Mouse (Mus musculus) inflammation-experienced regulatory T-cells (primary cell): ENCODE measurements around the gene Smap1. TPM values are rescaled to one million over a fixed set of nuclear protein-coding genes. Genes with fewer than 3 reads are reported as not detected.

Experiments used
- polyA plus RNA-seq, 2 experiments: library from polyadenylated mRNA; unstranded; fragments of 100-300 nt; shearing (Covaris generic); gene quantifications; one replicate each; pipeline ENCODE4 v1.2.1; 2017

Smap1 gene
- 100 to 1,000 TPM; 104 to 108 TPM for polyA plus RNA-seq

DNA sequence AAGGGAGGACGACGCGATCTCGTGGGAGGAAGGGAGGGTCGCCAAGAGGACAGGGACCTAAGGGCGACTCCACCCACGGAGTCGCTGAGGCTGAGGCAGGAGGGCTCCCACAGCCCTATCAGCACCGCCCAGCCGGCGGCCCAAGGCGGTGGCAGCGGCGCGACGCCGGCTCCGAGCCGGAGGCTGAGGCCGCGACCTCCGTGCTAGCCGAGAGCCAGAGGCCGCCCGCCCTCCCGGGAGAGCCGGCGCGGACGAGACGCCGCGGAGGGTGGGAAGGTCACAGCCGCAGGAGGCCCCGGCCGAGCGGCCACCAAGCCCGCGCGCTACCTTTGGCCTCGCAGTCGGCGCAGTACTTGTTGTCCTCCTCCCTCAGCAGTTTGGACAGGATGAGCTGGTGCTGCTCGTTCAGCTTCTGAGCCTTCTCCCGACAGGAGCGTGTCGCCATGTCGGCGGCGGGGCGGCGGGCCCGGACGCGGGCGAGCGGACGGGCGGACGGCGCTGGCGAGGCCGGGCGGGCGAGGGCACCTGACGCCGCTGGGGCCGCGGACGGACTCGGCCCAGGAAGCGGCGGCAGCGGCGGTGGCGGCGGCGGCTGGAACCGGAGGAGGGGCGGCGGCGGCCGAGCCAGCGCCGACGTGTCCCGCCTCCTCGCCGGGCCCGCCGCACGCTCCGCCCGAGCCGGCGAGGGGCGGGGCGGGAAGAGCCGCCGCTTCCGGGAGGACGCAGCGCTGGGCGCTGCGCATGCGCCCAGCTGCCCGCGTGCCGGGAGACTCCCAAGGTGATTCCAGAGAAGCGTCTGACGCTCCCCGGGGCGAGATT is at the start of gene Smap1:
Gene Smap1 (minus strand): TSS at position 607 of the 819 bp plus-strand sequence.

Other genes starting within 250 kb of the Smap1 start
- 1 to 10 TPM; 1.5 to 2.9 TPM for gene B3gat2, start 160.6 kb downstream of the Smap1 start, polyA plus RNA-seq
- gene Sdhaf4, start 83.3 kb upstream of the Smap1 start, polyA plus RNA-seq: 10 to 100 TPM; 52.4 to 55.8 TPM
- gene Fam135a, start 178.0 kb upstream of the Smap1 start, polyA plus RNA-seq: 1 to 10 TPM in 1 of 2 experiments, under 1 TPM in 1; 0.65 to 1.0 TPM